Mouse (Mus musculus): ENCODE results near the gene Ppfibp1. TPM values are rescaled to one million over a fixed set of nuclear protein-coding genes. Genes with fewer than 3 reads are reported as not detected.

Gene Ppfibp1
- total and polyA plus RNA-seq, 2 experiments from 2014 or later = 39.5 to 43.0 TPM

DNA sequence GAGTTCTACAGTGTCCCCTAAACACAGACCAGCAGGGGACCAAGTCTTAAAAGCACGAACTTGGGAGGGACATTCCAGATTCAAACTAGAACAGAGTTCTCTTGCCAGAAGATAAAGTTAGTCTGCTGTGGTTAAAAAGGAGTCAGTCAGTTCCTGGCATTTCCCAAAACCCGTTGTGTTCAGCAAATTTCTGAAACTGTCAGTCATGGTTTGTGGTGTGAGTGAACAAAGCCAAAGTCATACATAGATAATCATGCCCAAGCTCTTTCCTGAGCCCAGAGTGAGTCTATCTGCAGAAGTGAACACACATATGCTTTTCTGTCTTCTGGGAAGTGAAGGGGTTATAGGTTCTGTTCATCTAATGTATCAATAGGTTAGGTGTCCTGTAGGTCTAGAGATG lies 20.5 kb downstream of the Ppfibp1 start:
- no peak for ATAC-seq (ENCODE audit: insufficient read depth, low read depth)
- no peaks in the 10 kb centered on the region for H3K27me3 ChIP-seq (ENCODE audit: control insufficient read depth, insufficient read depth, low read length)
- H3K9ac ChIP-seq (replicated peaks; ENCODE audit: low read depth, low read length) = no peak overlapping the region
- H3K36me3 ChIP-seq (replicated peaks; ENCODE audit: control insufficient read depth, insufficient read depth, low read length) = no peaks in the 10 kb centered on the region
- no peak for DNase-seq (ENCODE audit: low spot score)
- H3K9me3 ChIP-seq (replicated peaks; ENCODE audit: control insufficient read depth, low read length) = no peaks in the 10 kb centered on the region
- TF ChIP-seq CTCF (IDR thresholded peaks at IDR 0.05; ENCODE audit: low read depth) = no peak
- TF ChIP-seq EP300 (IDR thresholded peaks at IDR 0.05; ENCODE audit: low read depth) = no peak
- H3K4me1 ChIP-seq (ENCODE audit: control insufficient read depth, insufficient read depth) = peaks cover 54% of the 10 kb centered on the region
- H3K27ac ChIP-seq (ENCODE audit: low read depth) = no peak overlapping the region
- no peak overlapping the region for H3K4me3 ChIP-seq (ENCODE audit: low read depth, low read length)
- 39% methylated on average over 2 of the region's 2 CpGs for WGBS
- H3K4me2 ChIP-seq (ENCODE audit: low read depth, low read length) = no peak overlapping the region

- H3K4me1 ChIP-seq (ENCODE audit: control insufficient read depth, insufficient read depth) = peaks cover 61% of the 10 kb centered on the region
These were observed 21.6 kb downstream of the Ppfibp1 start for GRCm38 (mm10) chr6:146909725-146910489.

DNA sequence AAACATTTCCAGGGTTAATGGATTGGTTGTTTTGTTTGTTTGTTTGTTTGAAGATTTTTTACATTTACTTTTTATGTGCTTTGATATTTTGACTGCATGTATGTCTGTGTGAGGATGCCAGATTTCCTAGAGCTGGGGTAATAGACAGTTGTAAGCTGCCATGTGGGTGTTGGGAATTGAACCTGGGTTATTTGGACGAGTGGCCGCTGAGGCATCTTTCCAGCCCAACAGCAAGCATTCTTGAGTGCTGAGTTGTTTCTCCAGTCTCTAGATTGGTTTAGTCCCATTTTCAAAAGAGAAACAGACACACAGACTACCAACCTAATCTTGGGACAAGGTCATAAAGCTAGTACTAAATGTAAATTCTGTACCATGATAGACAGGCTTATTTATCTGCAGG lies 22.5 kb downstream of the Ppfibp1 start:
- H3K4me3 ChIP-seq (ENCODE audit: low read depth, low read length) = no peak overlapping the region
- TF ChIP-seq CTCF (IDR thresholded peaks at IDR 0.05; ENCODE audit: low read depth) (no peak), EP300 (IDR thresholded peaks at IDR 0.05; ENCODE audit: low read depth) (no peak)
- H3K9ac ChIP-seq (replicated peaks; ENCODE audit: low read depth, low read length) = no peak overlapping the region
- ATAC-seq (ENCODE audit: insufficient read depth, low read depth) (no peak), DNase-seq (ENCODE audit: low spot score) (no peak)
- H3K4me1 ChIP-seq (ENCODE audit: control insufficient read depth, insufficient read depth) = peaks cover 69% of the 10 kb centered on the region
- H3K27ac ChIP-seq (ENCODE audit: low read depth) = no peak overlapping the region
- WGBS = 63% methylated on average over 2 of the region's 2 CpGs
- no peaks in the 10 kb centered on the region for H3K36me3 ChIP-seq (replicated peaks; ENCODE audit: control insufficient read depth, insufficient read depth, low read length)
- no peaks in the 10 kb centered on the region for H3K27me3 ChIP-seq (ENCODE audit: control insufficient read depth, insufficient read depth, low read length)
- H3K9me3 ChIP-seq (replicated peaks; ENCODE audit: control insufficient read depth, low read length) = no peaks in the 10 kb centered on the region
- no peak overlapping the region for H3K4me2 ChIP-seq (ENCODE audit: low read depth, low read length)

More at GRCm38 (mm10) chr6:146909725-146910489, 21.6 kb downstream of the Ppfibp1 start:
- WGBS = 72% methylated on average over 5 of the region's 5 CpGs
- H3K4me3 ChIP-seq (ENCODE audit: low read depth, low read length) = no peak overlapping the region
- H3K27ac ChIP-seq (ENCODE audit: low read depth) = peak overlapping the region; percentile 16; the same call in 1 of the 2 replicates
- TF ChIP-seq EP300 (IDR thresholded peaks at IDR 0.05; ENCODE audit: low read depth) (no peak), CTCF (IDR thresholded peaks at IDR 0.05; ENCODE audit: low read depth) (no peak)
- no peaks in the 10 kb centered on the region for H3K36me3 ChIP-seq (replicated peaks; ENCODE audit: control insufficient read depth, insufficient read depth, low read length)
- ATAC-seq (ENCODE audit: insufficient read depth, low read depth) (no peak), DNase-seq (ENCODE audit: low spot score) (no peak)
- no peak overlapping the region for H3K9ac ChIP-seq (replicated peaks; ENCODE audit: low read depth, low read length)
- H3K9me3 ChIP-seq (replicated peaks; ENCODE audit: control insufficient read depth, low read length) = no peaks in the 10 kb centered on the region
- no peak overlapping the region for H3K4me2 ChIP-seq (ENCODE audit: low read depth, low read length)
- no peaks in the 10 kb centered on the region for H3K27me3 ChIP-seq (ENCODE audit: control insufficient read depth, insufficient read depth, low read length)

GRCm38 (mm10) chr6:146912835-146913488 lies 24.7 kb downstream of the Ppfibp1 start:
- peaks cover 58% of the 10 kb centered on the region for H3K4me1 ChIP-seq (ENCODE audit: control insufficient read depth, insufficient read depth)
- H3K9me3 ChIP-seq (replicated peaks; ENCODE audit: control insufficient read depth, low read length) = no peaks in the 10 kb centered on the region
- no peaks in the 10 kb centered on the region for H3K36me3 ChIP-seq (replicated peaks; ENCODE audit: control insufficient read depth, insufficient read depth, low read length)
- H3K4me2 ChIP-seq (ENCODE audit: low read depth, low read length) = no peak overlapping the region
- peak overlapping the region; percentile 72 for H3K27ac ChIP-seq (ENCODE audit: low read depth)
- H3K27me3 ChIP-seq (ENCODE audit: control insufficient read depth, insufficient read depth, low read length) = no peaks in the 10 kb centered on the region
- 7% methylated on average over 3 of the region's 3 CpGs for WGBS
- peak; percentile 51 for ATAC-seq (ENCODE audit: insufficient read depth, low read depth)
- DNase-seq (ENCODE audit: low spot score) = no peak
- no peak overlapping the region for H3K4me3 ChIP-seq (ENCODE audit: low read depth, low read length)
- no peak overlapping the region for H3K9ac ChIP-seq (replicated peaks; ENCODE audit: low read depth, low read length)
- TF ChIP-seq CTCF (IDR thresholded peaks at IDR 0.05; ENCODE audit: low read depth) (no peak), EP300 (IDR thresholded peaks at IDR 0.05; ENCODE audit: low read depth) (no peak)

- Histone ChIP-seq H3K4me1 (ENCODE audit: control insufficient read depth, insufficient read depth) (peaks cover 58% of the 10 kb centered on the region), H3K9ac (replicated peaks; ENCODE audit: low read depth, low read length) (no peak overlapping the region), H3K36me3 (replicated peaks; ENCODE audit: control insufficient read depth, insufficient read depth, low read length) (no peaks in the 10 kb centered on the region; the same call in 1 of the 2 replicates), H3K4me3 (ENCODE audit: low read depth, low read length) (no peak overlapping the region), H3K27ac (ENCODE audit: low read depth) (peak overlapping the region; percentile 72), H3K27me3 (ENCODE audit: control insufficient read depth, insufficient read depth, low read length) (no peaks in the 10 kb centered on the region), H3K4me2 (ENCODE audit: low read depth, low read length) (no peak overlapping the region), H3K9me3 (replicated peaks; ENCODE audit: control insufficient read depth, low read length) (no peaks in the 10 kb centered on the region)
- TF ChIP-seq CTCF (IDR thresholded peaks at IDR 0.05; ENCODE audit: low read depth) = no peak
- TF ChIP-seq EP300 (IDR thresholded peaks at IDR 0.05; ENCODE audit: low read depth) = no peak
- DNase-seq (ENCODE audit: low spot score) (no peak), ATAC-seq (ENCODE audit: insufficient read depth, low read depth) (no peak)
- WGBS = 41% methylated on average over 4 of the region's 4 CpGs
These were observed 25.4 kb downstream of the Ppfibp1 start for GRCm38 (mm10) chr6:146913489-146914198.

All from heart, postnatal 0 days (tissue).